Mouse (Mus musculus) embryonic facial prominence, embryonic 11.5 days (tissue): ENCODE data around the gene Fam166a. TPM values are rescaled to one million over a fixed set of nuclear protein-coding genes. Genes with fewer than 3 reads are reported as not detected.

Experiments
- ATAC-seq: fragments of 200-750 bp; cut with Nextera tagmentation; replicated peaks from 2 replicates; pipeline ENCODE4 v1.8.0; 2017; ENCODE audit warnings: low read depth; ENCODE audit not compliant: insufficient number of reproducible peaks, low FRiP score, low TSS enrichment
- DNase-seq: peaks from one replicate; pipeline ENCODE4 v3.0.0-alpha.2; 2015; ENCODE audit warnings: low spot score
- H3K27ac ChIP-seq: fragments of 300-500 bp; sonication (generic); replicated peaks from 2 replicates; pipeline ENCODE4 v1.5.1; 2014; ENCODE audit warnings: mild to moderate bottlenecking, low read depth, low read length, control low read depth
- H3K27me3 ChIP-seq: fragments of 300-500 bp; sonication (generic); 2 replicates; pipeline ENCODE4 v1.6.1; 2014; ENCODE audit warnings: mild to moderate bottlenecking, low read length, moderate library complexity, mixed read lengths; ENCODE audit not compliant: control insufficient read depth, insufficient read depth
- H3K36me3 ChIP-seq: fragments of 300-500 bp; sonication (generic); replicated peaks from 2 replicates; pipeline ENCODE4 v1.6.1; 2014; ENCODE audit warnings: low read depth, mild to moderate bottlenecking, low read length, moderate library complexity, mixed read lengths; ENCODE audit not compliant: control insufficient read depth, insufficient read depth
- H3K4me1 ChIP-seq: fragments of 300-500 bp; sonication (generic); 2 replicates; pipeline ENCODE4 v1.6.1; 2014; ENCODE audit warnings: low read length, mixed read lengths; ENCODE audit not compliant: control insufficient read depth, insufficient read depth
- H3K4me2 ChIP-seq: fragments of 300-500 bp; sonication (generic); 2 replicates; pipeline ENCODE4 v1.6.1; 2014; ENCODE audit warnings: low read depth, mild to moderate bottlenecking, control low read depth, low read length, moderate library complexity
- H3K4me3 ChIP-seq: fragments of 300-500 bp; sonication (generic); 2 replicates; pipeline ENCODE4 v1.5.1; 2014; ENCODE audit warnings: low read depth, low read length, control low read depth
- H3K9ac ChIP-seq: fragments of 300-500 bp; sonication (generic); replicated peaks from 2 replicates; pipeline ENCODE4 v1.6.1; 2014; ENCODE audit warnings: mild to moderate bottlenecking, control low read depth, low read length
- H3K9me3 ChIP-seq: fragments of 300-500 bp; sonication (generic); replicated peaks from 2 replicates; pipeline ENCODE4 v1.6.1; 2016; ENCODE audit warnings: mild to moderate bottlenecking, low read length, inconsistent platforms, mixed read lengths; ENCODE audit not compliant: control insufficient read depth
- WGBS: fragments of 180-500 bp; shearing (Covaris S2); extraction: QIAGEN DNeasy Blood & Tissue Kit; methylation state at CpG from one replicate; pipeline ENCODE4 v1.1.7; 2014; 5-methylcytosine and 5-hydroxymethylcytosine counted together
- polyA plus RNA-seq: library from polyadenylated mRNA; unstranded; fragments of >200 nt; fragmentation: Nextera tagmentation; extraction: Ambion mirVana; gene quantifications from 2 replicates; pipeline ENCODE4 v1.2.1, GENCODE M21; 2014

Fam166a gene
- polyA plus RNA-seq, 1 experiment from 2014 or later = not detected

DNA sequence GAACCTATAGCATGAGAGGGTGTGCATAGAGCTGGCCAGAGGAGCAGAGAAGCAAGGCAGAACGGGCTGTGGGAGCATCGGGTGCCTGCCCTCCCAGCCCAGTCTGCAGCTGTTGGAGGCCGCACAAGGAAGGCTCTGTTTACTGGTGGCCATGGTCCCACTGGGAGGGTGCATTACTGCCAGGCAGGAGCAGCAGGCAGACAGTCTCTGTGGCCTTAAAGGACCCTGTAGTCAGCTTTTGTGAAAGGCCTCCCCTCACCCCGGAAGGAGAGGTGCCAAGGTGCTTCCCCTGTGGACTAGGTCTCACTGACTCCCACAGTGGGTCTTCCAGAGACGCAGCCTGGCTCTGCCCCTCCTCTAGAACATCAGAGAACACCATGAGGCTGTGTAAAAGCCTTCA is 8.3 kb downstream of the Fam166a start:
- Histone ChIP-seq H3K36me3 (no peaks in the 10 kb centered on the region), H3K4me2 (no peak overlapping the region), H3K27ac (no peak overlapping the region), H3K4me3 (no peak overlapping the region), H3K9ac (no peak overlapping the region), H3K9me3 (no peaks in the 10 kb centered on the region), H3K4me1 (peaks cover 2% of the 10 kb centered on the region; the same call in 1 of the 2 replicates), H3K27me3 (no peaks in the 10 kb centered on the region)
- 81% methylated on average over 5 of the region's 5 CpGs for WGBS
- ATAC-seq = no peak
- no peak for DNase-seq

DNA sequence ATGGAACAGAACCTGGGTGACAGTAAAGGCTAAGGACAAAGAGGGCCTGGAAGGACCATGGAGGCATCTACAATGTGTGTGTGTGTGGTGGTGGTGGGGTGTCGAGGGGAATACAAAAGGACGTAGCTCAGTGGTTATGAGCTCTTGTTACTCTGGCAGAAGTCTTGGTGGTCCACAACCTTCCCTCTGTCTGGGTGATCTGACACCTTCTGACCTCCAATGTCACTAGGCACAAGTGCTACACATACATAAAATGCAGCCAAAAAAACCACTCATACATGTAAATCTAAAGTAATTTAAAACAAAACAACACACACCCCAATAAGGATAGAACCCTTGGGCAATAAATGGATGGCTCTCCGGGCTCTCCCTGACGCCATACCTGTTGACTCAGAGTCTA is 8.9 kb downstream of the Fam166a start:
- DNase-seq (no peak), ATAC-seq (no peak)
- no peaks in the 10 kb centered on the region for H3K36me3 ChIP-seq
- H3K9ac ChIP-seq = no peak overlapping the region
- H3K4me1 ChIP-seq = peaks cover 2% of the 10 kb centered on the region; the same call in 1 of the 2 replicates
- WGBS = 88% methylated on average over 4 of the region's 4 CpGs
- H3K4me3 ChIP-seq = no peak overlapping the region
- H3K27ac ChIP-seq = no peak overlapping the region
- no peak overlapping the region for H3K4me2 ChIP-seq
- no peaks in the 10 kb centered on the region for H3K9me3 ChIP-seq
- H3K27me3 ChIP-seq = no peaks in the 10 kb centered on the region

DNA sequence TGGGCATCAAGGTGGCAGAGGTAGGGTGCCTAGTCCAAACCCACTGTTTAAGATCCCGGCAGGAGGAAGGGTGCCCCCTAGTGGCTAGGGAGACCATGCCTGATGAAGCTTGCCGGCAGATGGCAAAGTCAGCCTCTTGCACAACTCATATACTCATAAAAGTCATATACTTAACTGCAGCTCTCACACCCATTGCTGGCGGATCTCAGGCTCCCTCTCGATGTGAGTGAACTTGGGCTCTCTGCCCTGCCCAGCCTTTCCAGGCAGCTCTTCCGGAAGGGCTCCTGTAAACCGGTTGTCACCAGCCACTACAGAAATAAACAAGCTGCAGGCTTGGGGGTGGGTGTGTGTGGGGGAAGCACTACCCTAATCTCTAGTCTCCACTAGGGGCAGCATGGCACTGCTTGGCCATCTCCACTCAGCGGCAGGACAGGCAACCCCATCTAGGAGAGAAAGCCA is 9.9 kb downstream of the Fam166a start:
- Histone ChIP-seq H3K27me3 (no peaks in the 10 kb centered on the region), H3K9ac (0 out of 2 replicates have a peak overlapping the region, but pooled peaks have one; percentile 18), H3K4me2 (peak overlapping the region; percentile 23; the same call in 1 of the 2 replicates), H3K27ac (no peak overlapping the region), H3K4me3 (no peak overlapping the region), H3K9me3 (no peaks in the 10 kb centered on the region), H3K4me1 (peaks cover 2% of the 10 kb centered on the region; the same call in 1 of the 2 replicates), H3K36me3 (no peaks in the 10 kb centered on the region)
- 0% methylated on average over 7 of the region's 7 CpGs for WGBS
- ATAC-seq = no peak
- DNase-seq = peak; percentile 86

DNA sequence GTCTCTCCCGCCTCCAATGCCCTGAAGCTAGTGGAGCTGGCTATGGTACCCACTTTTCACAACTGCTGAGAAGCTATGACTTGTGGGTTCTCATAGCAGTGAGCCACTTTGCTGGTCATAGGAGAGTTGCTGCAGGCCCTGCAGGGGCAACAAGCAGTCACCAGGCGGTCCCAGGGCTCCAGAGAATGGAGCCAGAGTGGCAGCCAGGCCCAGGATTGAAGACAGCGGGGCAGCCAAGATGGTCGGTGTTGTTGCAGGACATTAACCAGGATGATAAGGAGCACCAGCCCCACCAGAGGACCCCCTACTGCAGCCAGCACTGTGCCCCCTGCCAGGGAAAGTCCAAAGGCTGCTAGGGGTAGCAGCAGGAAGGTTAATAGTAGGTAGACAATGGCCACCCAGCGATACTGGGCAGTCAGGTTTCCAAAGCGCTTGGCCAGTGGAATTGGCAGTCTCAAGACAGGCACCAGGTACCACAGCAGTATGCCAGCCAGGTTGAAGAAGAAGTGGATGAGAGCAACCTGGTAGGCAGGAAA is 10.5 kb downstream of the Fam166a start:
- H3K9me3 ChIP-seq = no peaks in the 10 kb centered on the region
- H3K4me3 ChIP-seq = no peak overlapping the region
- no peak for ATAC-seq
- H3K27me3 ChIP-seq = no peaks in the 10 kb centered on the region
- peaks cover 2% of the 10 kb centered on the region; the same call in 1 of the 2 replicates for H3K4me1 ChIP-seq
- no peak overlapping the region for H3K27ac ChIP-seq
- 66% methylated on average over 6 of the region's 6 CpGs for WGBS
- no peak overlapping the region for H3K9ac ChIP-seq
- no peak overlapping the region; the same call in 1 of the 2 replicates for H3K4me2 ChIP-seq
- DNase-seq = no peak
- no peaks in the 10 kb centered on the region for H3K36me3 ChIP-seq

DNA sequence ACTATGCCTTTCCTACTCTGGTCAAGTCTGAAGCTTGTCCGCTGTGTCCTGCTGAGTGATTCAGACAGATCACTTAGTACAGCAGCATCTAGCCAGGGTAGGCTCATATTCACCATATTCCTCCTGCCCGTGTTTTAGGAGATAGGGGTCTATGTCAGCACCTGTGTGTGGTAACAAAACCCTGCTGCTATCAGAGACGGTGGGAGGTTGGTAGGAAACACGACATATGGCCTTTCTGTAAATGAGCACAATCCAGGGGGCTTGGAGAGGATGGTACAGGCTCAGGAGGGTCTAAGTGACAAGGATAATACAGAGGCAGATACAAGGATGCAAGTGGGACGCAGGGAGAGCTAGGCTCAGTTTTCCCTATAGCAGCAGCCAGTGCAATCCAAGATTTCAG is 11.0 kb downstream of the Fam166a start:
- Histone ChIP-seq H3K36me3 (no peaks in the 10 kb centered on the region), H3K4me1 (peaks cover 2% of the 10 kb centered on the region; the same call in 1 of the 2 replicates), H3K9me3 (no peaks in the 10 kb centered on the region), H3K4me3 (no peak overlapping the region), H3K9ac (no peak overlapping the region), H3K27me3 (no peaks in the 10 kb centered on the region), H3K27ac (no peak overlapping the region), H3K4me2 (no peak overlapping the region)
- ATAC-seq = no peak
- DNase-seq = no peak
- WGBS = 82% methylated on average over 5 of the region's 5 CpGs

DNA sequence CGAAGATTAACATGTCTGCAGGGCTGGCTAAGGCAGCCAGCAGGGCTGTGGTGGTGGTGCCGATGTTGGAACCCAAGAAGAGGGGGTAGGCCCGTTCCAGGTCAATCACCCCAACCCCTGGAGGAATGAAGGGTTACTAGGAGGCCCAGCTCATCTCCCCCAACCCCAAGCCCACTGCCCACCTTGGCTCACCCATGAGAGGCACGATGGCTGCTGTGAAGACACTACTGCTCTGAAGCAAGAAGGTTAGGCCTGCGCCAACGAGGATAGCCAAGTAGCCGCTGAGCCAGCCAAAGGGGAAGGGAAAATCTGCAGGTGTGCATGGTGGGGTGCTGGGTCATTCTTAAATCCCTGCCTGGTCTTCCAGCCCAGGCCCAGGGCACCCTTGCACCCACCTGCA is 12.0 kb downstream of the Fam166a start:
- Histone ChIP-seq H3K4me3 (no peak overlapping the region), H3K9me3 (no peaks in the 10 kb centered on the region), H3K4me1 (peaks cover 2% of the 10 kb centered on the region; the same call in 1 of the 2 replicates), H3K4me2 (no peak overlapping the region), H3K36me3 (no peaks in the 10 kb centered on the region), H3K27ac (no peak overlapping the region), H3K27me3 (no peaks in the 10 kb centered on the region), H3K9ac (no peak overlapping the region)
- no peak for ATAC-seq
- 91% methylated on average over 7 of the region's 7 CpGs for WGBS
- DNase-seq = no peak

DNA sequence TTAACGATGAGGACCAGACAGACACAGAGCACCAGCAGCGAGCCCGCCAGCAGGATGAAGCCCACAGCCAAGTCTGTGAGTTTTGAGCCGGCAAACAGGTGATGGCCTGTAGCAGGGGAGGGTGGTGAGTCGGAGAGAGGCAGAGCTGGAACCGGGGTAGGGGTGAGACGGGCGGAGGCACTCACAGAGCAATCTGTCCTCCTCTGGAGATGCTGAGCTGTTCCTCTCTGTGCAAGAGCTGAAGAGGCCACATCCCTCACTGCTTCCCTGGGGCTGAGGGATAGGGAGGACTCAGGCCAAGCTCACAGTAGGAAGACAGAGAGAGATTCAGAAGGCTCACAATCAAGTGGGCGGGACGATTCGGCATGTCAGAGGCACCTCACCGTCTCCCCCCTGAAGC is 12.5 kb downstream of the Fam166a start:
- Histone ChIP-seq H3K9ac (no peak overlapping the region), H3K4me2 (no peak overlapping the region), H3K9me3 (no peaks in the 10 kb centered on the region), H3K27me3 (no peaks in the 10 kb centered on the region), H3K36me3 (no peaks in the 10 kb centered on the region), H3K4me1 (no peaks in the 10 kb centered on the region), H3K4me3 (no peak overlapping the region), H3K27ac (no peak overlapping the region)
- ATAC-seq (no peak), DNase-seq (no peak)
- 56% methylated on average over 12 of the region's 12 CpGs for WGBS

DNA sequence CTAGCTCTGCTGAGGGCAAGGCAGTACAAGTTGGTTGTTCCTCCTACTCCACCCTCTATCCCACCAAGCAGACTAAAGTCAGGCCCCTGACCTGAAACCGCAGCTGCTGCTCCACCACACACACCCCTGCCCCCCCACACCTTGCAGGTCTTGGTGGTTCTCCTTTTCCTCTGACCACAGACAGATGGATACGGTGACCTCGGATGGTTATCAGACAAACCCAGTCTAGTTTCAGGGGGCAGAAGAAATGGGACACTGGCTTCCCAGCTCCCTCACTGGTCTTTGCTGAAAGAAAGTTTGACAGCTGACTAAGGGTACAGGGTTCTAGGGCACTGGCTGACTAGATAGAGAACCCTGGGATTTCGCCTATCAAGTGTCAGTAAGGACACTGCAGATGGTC is 14.9 kb downstream of the Fam166a start:
- DNase-seq = no peak
- 79% methylated on average over 4 of the region's 4 CpGs for WGBS
- H3K36me3 ChIP-seq = no peaks in the 10 kb centered on the region

More for the DNA sequence above, 14.9 kb downstream of the Fam166a start:
- H3K27ac ChIP-seq = no peak overlapping the region
- no peak overlapping the region for H3K9ac ChIP-seq
- no peaks in the 10 kb centered on the region for H3K9me3 ChIP-seq
- H3K4me1 ChIP-seq = no peaks in the 10 kb centered on the region
- H3K27me3 ChIP-seq = no peaks in the 10 kb centered on the region
- no peak overlapping the region for H3K4me3 ChIP-seq
- H3K4me2 ChIP-seq = no peak overlapping the region
- no peak for ATAC-seq
